Mouse (Mus musculus) ES-E14 (cell line): ENCODE measurements around the gene Rpf1. TPM values are rescaled to one million over a fixed set of nuclear protein-coding genes. Genes with fewer than 3 reads are reported as not detected.

ENCODE experiments used
- DNase-seq: peaks from one replicate; pipeline ENCODE4 v3.0.0-alpha.2; 2013; ENCODE audit warnings: low read depth, low spot score
- H3K27ac ChIP-seq: 2 replicates; pipeline ENCODE4 v1.5.1; 2012; ENCODE audit warnings: low read depth, mild to moderate bottlenecking, low read length, moderate library complexity, mixed read lengths; ENCODE audit not compliant: poor library complexity, insufficient read depth, severe bottlenecking
- H3K36me3 ChIP-seq: 2 replicates; pipeline ENCODE4 v1.6.1; 2012; ENCODE audit warnings: mild to moderate bottlenecking, low read length, moderate library complexity, mixed read lengths; ENCODE audit not compliant: control insufficient read depth, poor library complexity, insufficient read depth, severe bottlenecking
- H3K4me1 ChIP-seq, 2 experiments: fragments of 150-350 bp in 1 of 2; sonication (generic) in 1 of 2; 2 replicates each; pipeline ENCODE4 v1.6.1; 2012; ENCODE audit warnings: low read length in 2 of 2, mild to moderate bottlenecking in 1 of 2, mixed read lengths in 1 of 2; ENCODE audit not compliant: control insufficient read depth in 2 of 2, insufficient read depth in 2 of 2, poor library complexity in 1 of 2
- H3K4me3 ChIP-seq, 2 experiments: fragments of 150-350 bp in 1 of 2; sonication (generic) in 1 of 2; 2 replicates each; pipeline ENCODE4 v1.5.1; 2012; ENCODE audit warnings: low read length in 2 of 2, low read depth in 1 of 2, mild to moderate bottlenecking in 1 of 2, mixed read lengths in 1 of 2; ENCODE audit not compliant: insufficient read depth in 1 of 2, poor library complexity in 1 of 2, severe bottlenecking in 1 of 2
- H3K9ac ChIP-seq: 2 replicates; pipeline ENCODE4 v1.6.1; 2012; ENCODE audit warnings: low read depth, mild to moderate bottlenecking, low read length, mixed read lengths; ENCODE audit not compliant: poor library complexity, insufficient read depth, severe bottlenecking
- H3K9me3 ChIP-seq: fragments of 150-350 bp; sonication (generic); 2 replicates; pipeline ENCODE4 v1.6.1; 2012; ENCODE audit warnings: low read depth, mild to moderate bottlenecking, low read length; ENCODE audit not compliant: control insufficient read depth, insufficient read depth
- CHD2 ChIP-seq: IDR thresholded peaks from 2 replicates; pipeline ENCODE4 v1.6.1; 2014; ENCODE audit warnings: mild to moderate bottlenecking, low read depth, low read length, inconsistent platforms
- HCFC1 ChIP-seq: IDR thresholded peaks from 2 replicates; pipeline ENCODE4 v1.6.1; 2012; ENCODE audit warnings: low read length, inconsistent platforms, borderline replicate concordance; ENCODE audit not compliant: insufficient read depth
- MAFK ChIP-seq: IDR thresholded peaks from 2 replicates; pipeline ENCODE4 v1.6.1; 2014; ENCODE audit warnings: mild to moderate bottlenecking, low read depth, low read length, inconsistent platforms; ENCODE audit not compliant: insufficient read depth
- ZC3H11A ChIP-seq: IDR thresholded peaks from 2 replicates; pipeline ENCODE4 v1.6.1; 2012; ENCODE audit warnings: low read depth, mild to moderate bottlenecking, inconsistent platforms, low read length, borderline replicate concordance
- ZNF384 ChIP-seq: IDR thresholded peaks from 2 replicates; pipeline ENCODE4 v1.6.1; 2012; ENCODE audit warnings: low read depth, low read length, inconsistent platforms
- in situ Hi-C, 2 experiments: fragments of 600-800 bp; cut with MboI; formaldehyde crosslinking; loops; one replicate each; pipeline ENCODE4 v1.15.1; 2025; ENCODE audit warnings: low sequenced_read_pairs in 2 of 2, inconsistent platforms in 1 of 2; ENCODE audit not compliant: unreplicated experiment in 2 of 2
- total RNA-seq: library from RNA; depleted of rRNA; stranded (reverse); fragments of 300-350 nt; gene quantifications from 2 replicates; pipeline ENCODE4 v1.2.3, GENCODE M21; 2012

The Rpf1 gene
- total RNA-seq, 1 experiment, result 64.9 TPM

DNA sequence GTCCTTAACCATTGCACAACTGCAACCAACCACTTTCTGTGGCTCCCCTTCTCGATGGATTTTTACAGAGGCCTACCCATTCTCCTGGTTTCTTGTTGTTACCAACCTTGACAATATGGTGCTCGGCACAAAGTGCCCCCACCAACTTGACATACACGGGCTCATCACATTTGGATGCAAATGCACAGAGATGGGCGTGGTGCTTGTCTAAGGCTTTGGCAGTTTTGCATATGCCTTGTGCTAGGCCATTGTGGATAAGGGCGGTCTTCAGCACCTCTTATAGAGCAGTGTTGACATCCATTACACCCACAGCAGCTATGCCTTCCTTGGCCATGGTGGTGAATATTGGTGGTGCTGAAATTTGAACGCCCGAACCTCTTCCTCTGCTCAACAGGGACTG is 41.7 kb upstream of the Rpf1 start:
- TF ChIP-seq CHD2 (no peak), HCFC1 (no peak), MAFK (no peak), ZNF384 (no peak), ZC3H11A (no peak)
- Histone ChIP-seq H3K36me3 (no peaks in the 10 kb centered on the region), H3K9me3 (no peaks in the 10 kb centered on the region), H3K9ac (no peak overlapping the region), H3K4me3 (no peak overlapping the region), H3K4me1 (peaks cover 0 to 6% of the 10 kb centered on the region in 2 experiments; a peak in 2 of 4 replicates), H3K27ac (no peak overlapping the region)
- in situ Hi-C loops, result no loop called here
- peak; percentile 16 for DNase-seq

DNA sequence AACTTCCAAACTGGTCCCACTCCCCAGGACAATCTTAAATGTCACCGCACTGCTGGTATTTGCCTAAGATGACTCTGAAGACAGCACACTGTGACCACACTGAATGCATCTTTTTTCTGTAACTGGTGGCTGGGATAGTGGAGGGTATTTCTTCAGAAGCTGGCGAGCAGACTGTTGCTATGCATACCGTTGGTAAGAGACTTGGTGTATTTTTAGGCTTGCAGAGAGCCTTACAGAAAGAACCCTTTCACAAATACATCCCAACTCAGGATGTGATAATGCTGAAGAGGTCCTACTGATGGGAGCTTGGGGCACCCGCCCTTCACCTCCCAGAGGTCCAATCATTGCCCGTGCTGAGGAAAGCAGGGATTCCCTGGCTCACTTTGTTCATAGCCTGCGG is 36.3 kb upstream of the Rpf1 start:
- in situ Hi-C loops, result no loop called here
- H3K9ac ChIP-seq, result no peak overlapping the region
- no peak overlapping the region for H3K27ac ChIP-seq
- H3K4me3 ChIP-seq, result no peak overlapping the region
- no peaks in the 10 kb centered on the region for H3K9me3 ChIP-seq
- no peaks in the 10 kb centered on the region for H3K36me3 ChIP-seq
- no peaks in the 10 kb centered on the region for H3K4me1 ChIP-seq
- no peak for DNase-seq
- TF ChIP-seq CHD2, result no peak
- TF ChIP-seq ZNF384, result no peak
- no peak for TF ChIP-seq MAFK
- no peak for TF ChIP-seq ZC3H11A
- TF ChIP-seq HCFC1, result no peak

DNA sequence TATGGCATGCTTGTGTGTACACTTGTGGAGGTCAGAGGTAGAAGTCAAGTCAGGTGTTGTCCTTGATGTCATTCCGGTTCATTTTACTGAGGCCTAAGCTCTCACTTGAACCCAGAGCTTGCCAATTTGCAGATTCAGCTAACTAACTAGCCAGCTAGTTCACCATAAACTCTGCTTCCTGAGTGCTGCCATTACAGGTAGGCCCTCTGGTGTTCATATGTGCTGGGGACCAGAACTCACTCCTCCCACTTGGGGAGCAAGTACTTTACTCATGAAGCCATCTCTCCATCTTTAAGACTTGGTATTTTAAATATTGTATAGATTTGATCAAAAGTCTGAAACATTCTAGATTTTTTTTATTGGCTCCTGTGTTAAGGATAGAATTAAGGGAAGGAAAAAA is 35.3 kb upstream of the Rpf1 start:
- in situ Hi-C loops, result no loop called here
- Histone ChIP-seq H3K27ac (no peak overlapping the region), H3K4me3 (no peak overlapping the region), H3K9ac (no peak overlapping the region), H3K4me1 (no peaks in the 10 kb centered on the region), H3K36me3 (no peaks in the 10 kb centered on the region), H3K9me3 (no peaks in the 10 kb centered on the region)
- no peak for DNase-seq
- TF ChIP-seq ZNF384, result no peak
- TF ChIP-seq ZC3H11A, result no peak
- TF ChIP-seq MAFK, result no peak
- TF ChIP-seq CHD2, result no peak
- no peak for TF ChIP-seq HCFC1

DNA sequence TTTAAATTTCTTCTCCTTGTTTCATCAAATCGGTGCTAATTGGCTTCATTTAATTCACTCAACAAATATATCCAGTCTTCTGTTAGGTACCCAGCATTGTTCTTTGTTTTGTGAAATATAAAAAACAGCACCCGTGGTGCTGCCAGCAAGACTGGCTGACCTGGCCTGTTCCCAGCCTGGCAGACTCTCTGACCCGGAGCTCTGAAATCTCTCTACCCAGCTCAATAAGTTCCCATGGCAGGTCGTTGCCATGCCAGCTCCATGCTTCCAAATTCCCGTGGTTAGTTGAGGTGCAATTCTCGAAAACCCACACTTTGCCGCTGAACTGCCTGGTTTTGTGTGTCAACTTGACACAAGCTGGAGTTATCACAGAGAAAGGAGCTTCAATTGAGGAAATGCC is 33.6 kb upstream of the Rpf1 start:
- H3K9me3 ChIP-seq, result no peaks in the 10 kb centered on the region
- no peak for TF ChIP-seq ZNF384
- no peak for TF ChIP-seq ZC3H11A
- TF ChIP-seq MAFK, result no peak
- no peak for TF ChIP-seq HCFC1
- no peak for TF ChIP-seq CHD2
- no peak for DNase-seq
- H3K4me1 ChIP-seq, result no peaks in the 10 kb centered on the region
- H3K4me3 ChIP-seq, result no peak overlapping the region
- no peak overlapping the region for H3K27ac ChIP-seq
- H3K9ac ChIP-seq, result no peak overlapping the region
- in situ Hi-C loops, result no loop called here
- no peaks in the 10 kb centered on the region for H3K36me3 ChIP-seq

DNA sequence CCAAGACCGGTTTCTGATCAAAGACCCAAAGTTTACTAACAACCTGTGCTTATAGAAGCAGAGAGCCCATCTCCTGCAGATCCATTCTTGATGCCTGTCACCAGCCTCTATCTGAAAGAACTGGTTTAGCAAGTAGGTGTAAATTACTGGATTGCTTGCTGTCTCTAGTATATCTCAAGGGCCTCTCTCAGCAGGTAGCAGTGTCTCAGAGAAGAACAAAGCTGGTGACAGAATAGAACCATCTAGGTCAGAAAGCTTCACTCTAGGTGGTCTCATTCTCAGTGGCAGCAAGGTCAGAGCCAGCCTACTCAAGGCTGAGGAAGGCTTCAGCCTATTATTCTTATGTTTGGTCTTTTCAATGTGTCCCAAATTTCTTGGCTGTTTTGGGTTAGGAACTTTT is 22.4 kb upstream of the Rpf1 start:
- H3K27ac ChIP-seq, result no peak overlapping the region
- H3K9ac ChIP-seq, result no peak overlapping the region
- H3K4me3 ChIP-seq, result no peak overlapping the region
- DNase-seq, result no peak
- in situ Hi-C loops, result no loop called here
- H3K4me1 ChIP-seq, result peaks cover 0 to 5% of the 10 kb centered on the region in 2 experiments; a peak in 1 of 4 replicates
- TF ChIP-seq HCFC1 (no peak), CHD2 (no peak), ZNF384 (no peak), ZC3H11A (no peak), MAFK (no peak)
- H3K9me3 ChIP-seq, result 0 out of 2 replicates have a peak, but pooled peaks cover 2% of the 10 kb centered on the region
- no peaks in the 10 kb centered on the region for H3K36me3 ChIP-seq
